Mouse (Mus musculus) adrenal gland (tissue): ENCODE measurements around the gene Ulk4.

Source experiments
- intact Hi-C: fragments of 180-260 bp; cut with DNase I; formaldehyde crosslinking; loops from one replicate; pipeline ENCODE4 v1.15.1; 2025

Gene Ulk4

DNA sequence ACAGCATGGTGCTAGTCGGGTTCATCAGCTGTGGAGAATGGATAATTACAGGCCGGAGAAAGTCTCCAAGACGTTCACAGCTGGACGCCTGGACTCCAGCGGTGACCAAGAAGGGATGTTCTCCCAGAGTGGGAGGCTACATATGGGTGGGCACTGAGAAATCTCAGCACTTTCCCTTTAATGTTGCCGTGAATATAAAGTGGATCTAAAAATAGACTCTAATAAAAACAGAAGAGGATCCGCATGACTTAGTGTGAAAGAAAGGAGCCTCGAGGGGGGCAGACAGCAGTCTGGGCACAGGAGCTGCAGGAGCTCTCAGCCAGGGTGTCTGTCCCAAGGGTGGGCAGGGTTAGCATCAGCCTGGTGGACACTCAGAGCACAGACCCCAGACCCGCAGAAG lies 288.9 kb downstream of the Ulk4 start:
- intact Hi-C loops: no loop called here

GRCm38 (mm10) chr9:120986994-120987393 lies 290.0 kb downstream of the Ulk4 start:
- intact Hi-C loops: no loop called here

- intact Hi-C loops: no loop called here
Observed at GRCm38 (mm10) chr9:120986255-120986654, 290.7 kb downstream of the Ulk4 start.

- intact Hi-C loops: no loop called here
Observed at GRCm38 (mm10) chr9:120985524-120985923, 291.5 kb downstream of the Ulk4 start.

GRCm38 (mm10) chr9:120985009-120985408 lies 292.0 kb downstream of the Ulk4 start:
- intact Hi-C loops: no loop called here

DNA sequence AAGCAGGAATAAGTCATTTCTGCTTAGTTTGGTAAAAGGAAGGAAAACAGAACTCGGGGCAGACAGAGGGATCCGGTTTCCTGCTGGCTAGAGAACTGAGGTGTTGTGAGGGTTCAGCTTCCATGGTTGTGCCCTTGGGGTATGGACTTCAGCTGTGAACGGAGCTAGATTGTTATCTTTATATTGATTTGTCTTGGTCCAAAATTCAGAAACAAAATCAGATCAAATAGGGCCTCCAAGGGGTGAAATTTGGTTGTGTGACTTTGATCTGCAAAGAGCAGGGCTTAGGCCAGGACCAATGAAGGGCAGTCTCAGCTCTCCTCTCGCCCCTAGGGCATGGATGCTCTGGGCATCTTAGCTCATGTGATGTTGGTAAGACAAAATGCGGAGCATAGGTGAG lies 292.5 kb downstream of the Ulk4 start:
- intact Hi-C loops: no loop called here

- intact Hi-C loops: no loop called here
Observed at GRCm38 (mm10) chr9:120983849-120984248, 293.1 kb downstream of the Ulk4 start.

DNA sequence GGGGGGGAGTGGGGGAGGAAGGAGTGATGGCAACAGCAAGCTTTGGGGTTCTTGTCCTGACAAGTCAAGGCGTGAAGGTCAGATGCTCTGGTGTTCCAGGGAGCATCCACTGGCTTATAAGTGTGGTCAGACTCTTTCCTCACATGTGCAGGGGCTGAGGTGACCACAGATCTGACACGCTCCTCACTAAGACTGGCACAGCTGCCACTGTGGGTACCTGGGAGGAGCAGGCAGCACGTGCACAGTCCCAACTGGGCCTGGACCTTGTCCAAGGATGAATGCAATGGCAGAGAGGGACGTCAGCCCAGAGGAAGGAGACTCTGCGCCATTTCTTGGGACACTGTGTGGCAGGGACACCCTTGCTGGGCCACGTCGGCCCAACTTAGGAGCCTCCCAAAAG lies 295.2 kb downstream of the Ulk4 start:
- intact Hi-C loops: no loop called here

DNA sequence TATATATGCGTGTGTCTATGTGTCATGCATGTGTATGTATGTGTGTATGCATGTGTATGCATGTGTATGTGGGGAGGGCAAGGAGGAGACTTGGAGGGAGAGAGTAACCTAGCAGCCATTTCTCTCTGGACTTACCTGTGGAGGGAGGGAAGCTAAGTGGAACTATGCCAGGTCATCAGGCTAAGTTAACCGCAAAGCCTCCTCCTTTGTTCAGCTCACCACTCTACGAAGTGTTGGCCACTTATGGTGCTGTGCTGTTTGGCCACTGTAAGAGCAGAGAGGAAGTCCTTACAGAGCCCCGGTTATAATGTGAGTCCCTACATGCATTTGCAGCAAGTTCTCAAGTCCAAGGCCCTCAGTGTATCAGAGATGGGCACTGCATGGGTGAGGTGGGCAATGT lies 300.1 kb downstream of the Ulk4 start:
- intact Hi-C loops: no loop called here

- intact Hi-C loops: no loop called here
Observed at GRCm38 (mm10) chr9:120976158-120976557, 300.8 kb downstream of the Ulk4 start.

GRCm38 (mm10) chr9:120974209-120974608 lies 302.8 kb downstream of the Ulk4 start:
- intact Hi-C loops: no loop called here

GRCm38 (mm10) chr9:120973026-120973515 lies 303.9 kb downstream of the Ulk4 start:
- intact Hi-C loops: no loop called here

- intact Hi-C loops: no loop called here
Observed at GRCm38 (mm10) chr9:120965007-120965406, 312.0 kb downstream of the Ulk4 start.

DNA sequence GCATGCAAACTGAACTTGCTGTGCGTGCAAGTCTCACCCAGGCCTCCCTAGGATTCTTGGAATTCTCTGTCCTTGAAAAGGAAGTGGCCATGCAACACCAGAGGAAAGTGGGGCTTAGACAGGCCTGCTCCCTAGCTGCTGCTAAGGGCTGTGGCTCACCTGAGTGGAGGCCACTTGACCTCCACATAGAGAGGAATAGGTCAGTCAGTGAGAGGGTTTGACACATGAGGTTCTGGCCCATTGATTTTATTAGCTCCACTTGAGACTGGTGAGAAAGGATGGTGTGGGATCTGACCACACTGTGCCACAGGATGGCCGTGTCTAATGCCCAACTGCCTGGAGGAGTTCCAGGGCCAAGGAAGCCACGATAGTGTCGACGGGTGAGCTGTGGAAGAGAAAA lies 312.8 kb downstream of the Ulk4 start:
- intact Hi-C loops: no loop called here

- intact Hi-C loops: no loop called here
Observed at GRCm38 (mm10) chr9:120963720-120964119, 313.3 kb downstream of the Ulk4 start.

- intact Hi-C loops: no loop called here
Observed at GRCm38 (mm10) chr9:120963104-120963503, 313.9 kb downstream of the Ulk4 start.

DNA sequence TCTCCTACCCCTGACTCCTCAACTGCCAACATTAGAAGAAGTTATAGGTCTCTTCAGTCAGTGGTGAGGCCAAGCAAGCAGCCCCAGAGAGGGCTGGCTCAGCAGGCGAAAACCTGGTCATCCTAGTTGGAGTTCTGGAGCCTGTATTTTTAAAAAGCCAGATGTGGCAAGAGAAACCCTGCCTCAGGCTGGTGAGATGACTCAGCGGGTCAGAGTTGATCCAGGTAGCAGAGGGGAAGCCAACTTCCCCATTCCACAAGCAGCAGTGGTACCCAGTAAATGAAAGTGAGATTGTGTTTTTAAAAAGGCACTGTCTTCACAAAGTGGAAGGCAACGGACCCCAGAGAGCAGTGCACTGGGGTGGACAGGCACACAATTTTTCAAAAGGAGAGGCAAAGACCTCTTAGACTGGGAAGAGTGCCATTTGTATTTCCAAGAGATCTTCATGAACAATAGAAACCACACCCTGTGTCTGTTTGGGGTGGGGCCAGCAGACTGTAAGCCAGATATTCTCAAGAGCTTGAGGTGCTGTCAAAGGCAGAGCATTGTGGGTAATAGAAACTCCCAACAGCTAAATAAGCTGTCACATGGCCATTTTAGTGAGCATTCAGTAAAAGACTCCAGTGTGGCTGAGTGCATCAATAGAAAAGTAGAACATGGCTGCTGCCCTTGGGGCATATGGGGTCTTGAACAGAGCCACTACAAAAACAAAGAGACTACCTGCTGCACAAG lies 314.9 kb downstream of the Ulk4 start:
- intact Hi-C loops: no loop called here

GRCm38 (mm10) chr9:120961466-120961865 lies 315.5 kb downstream of the Ulk4 start:
- intact Hi-C loops: no loop called here

DNA sequence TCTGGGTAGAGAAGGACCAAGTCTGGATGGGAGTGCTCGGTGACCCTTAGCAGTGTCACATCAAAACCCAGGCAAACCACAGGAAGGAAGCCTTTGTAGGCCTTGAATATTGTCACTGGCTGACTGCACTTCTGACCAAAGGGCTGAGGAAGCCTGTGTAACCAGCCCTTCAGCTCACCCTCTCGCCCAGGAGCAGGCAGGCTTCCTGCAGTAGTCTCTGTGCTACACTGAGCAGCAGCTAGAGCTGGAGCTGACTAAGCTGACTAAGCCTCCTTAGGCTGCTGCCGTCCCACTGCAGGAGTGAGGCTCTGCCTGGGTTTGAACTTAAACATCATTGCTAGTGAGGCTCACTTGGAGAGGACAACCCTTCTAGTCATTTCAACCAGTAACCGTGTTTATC lies 316.4 kb downstream of the Ulk4 start:
- intact Hi-C loops: no loop called here

DNA sequence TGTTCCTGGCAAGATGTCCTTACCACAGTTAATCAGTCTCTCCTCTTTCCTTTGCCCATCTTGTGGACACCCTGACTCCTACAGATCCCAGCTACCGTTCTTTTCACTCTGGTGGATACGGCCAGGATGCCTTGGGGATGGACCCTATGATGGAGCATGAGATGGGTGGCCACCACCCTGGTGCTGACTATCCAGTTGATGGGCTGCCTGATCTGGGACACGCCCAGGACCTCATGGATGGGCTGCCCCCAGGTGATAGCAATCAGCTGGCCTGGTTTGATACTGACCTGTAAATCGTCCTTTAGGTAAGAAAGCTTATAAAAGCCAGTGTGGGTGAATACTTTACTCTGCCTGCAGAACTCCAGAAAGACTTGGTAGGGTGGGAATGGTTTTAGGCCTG lies 317.8 kb downstream of the Ulk4 start:
- intact Hi-C loops: no loop called here

- intact Hi-C loops: no loop called here
Observed at GRCm38 (mm10) chr9:120958560-120958959, 318.4 kb downstream of the Ulk4 start.

DNA sequence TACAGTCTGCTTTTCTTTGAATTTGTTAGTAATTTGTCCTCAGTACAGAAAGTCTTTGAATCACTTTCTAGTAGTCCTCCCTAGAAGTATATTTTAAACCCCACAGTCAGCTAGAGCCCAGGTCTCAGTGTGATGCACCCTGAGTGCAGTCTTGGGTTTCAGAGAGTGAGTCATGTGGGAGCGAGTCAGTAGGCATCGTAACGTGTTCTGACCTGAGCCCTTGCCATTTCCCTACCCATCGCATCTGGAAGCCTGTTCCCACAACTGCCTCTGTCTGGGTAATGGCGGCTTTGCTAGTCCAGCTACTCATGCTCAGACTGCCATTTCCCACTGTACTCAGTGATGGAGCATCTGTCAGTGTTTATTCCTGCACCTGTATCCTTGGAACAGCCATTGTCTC lies 318.9 kb downstream of the Ulk4 start:
- intact Hi-C loops: no loop called here

DNA sequence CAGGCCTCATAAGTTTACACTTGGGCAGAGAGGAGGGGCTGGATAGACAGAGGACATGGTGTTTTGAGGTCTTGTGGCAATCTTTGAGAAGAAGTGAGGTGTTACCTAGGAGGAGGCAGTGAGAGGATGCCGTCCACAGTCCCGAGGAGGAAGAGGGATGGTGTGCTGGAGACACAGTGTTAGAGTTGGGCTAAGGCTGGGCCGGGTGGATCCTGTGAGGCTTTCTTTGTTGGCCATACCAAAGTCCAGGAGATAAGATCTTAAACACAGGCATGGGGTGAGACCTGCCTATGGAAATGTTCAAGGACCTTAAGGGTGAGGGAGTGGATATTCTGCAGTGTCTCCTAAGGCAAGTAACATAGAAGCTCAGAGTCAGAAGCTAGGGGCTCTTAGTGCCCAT lies 325.1 kb downstream of the Ulk4 start:
- intact Hi-C loops: no loop called here

DNA sequence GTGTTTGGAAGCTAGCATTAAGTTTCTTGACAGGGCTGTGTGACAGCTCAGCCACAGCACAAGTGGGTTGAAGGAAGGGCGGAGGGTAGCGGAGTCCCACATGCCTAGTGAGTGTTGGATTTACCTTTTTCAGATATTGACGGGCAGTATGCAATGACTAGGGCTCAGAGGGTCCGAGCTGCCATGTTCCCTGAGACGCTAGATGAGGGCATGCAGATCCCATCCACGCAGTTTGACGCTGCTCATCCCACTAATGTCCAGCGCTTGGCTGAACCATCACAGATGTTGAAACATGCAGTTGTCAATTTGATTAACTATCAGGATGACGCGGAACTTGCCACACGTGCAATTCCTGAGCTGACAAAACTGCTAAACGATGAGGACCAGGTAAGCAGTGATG lies 326.2 kb downstream of the Ulk4 start:
- intact Hi-C loops: no loop called here
